Mouse (Mus musculus) naive thymus-derived CD4-positive, alpha-beta T cell, adult 2 months (primary cell): ENCODE measurements around the gene Tbxas1.

Experiments
- DNase-seq: peaks from one replicate; pipeline ENCODE4 v3.0.0-alpha.2; 2011; ENCODE audit warnings: low read depth

Tbxas1 gene

DNA sequence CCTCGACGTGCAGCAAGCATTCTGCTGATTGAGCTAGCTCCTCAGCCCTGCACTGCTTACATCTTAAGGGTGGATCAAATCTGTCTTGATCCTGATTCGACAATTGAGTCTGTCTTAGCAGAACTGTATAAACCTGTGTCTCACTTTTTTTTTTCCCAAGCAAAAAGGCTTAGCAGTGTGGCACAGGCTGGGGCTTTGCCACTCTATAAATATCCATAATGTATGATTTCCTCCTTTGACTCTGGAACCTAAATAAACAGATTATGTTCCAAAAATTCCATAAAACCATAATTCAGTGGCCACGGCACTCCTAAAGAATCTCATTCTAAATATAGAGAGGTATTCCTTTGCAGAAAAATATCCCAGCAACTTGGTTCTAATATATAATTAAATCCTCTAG lies 122.6 kb downstream of the Tbxas1 start:
- no peak for DNase-seq

DNA sequence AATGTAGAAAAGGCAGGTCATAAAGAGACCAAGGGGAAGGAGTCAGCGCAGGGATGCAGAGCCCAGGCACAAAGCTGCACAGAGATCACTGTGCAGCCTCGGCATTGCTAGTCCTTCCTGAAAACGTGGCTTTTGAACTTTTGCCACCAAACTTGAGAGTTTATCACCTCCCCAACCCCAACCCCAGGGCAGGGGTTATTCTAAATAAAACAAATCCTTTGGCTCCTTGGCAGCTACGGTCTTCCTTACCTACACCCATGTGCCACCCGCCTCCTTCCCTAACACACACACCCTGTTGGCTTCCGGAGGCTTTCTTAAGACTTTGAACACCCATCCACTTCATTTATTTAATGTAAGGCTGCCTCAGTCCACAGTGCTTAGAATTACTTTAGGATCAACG lies 127.9 kb downstream of the Tbxas1 start:
- no peak for DNase-seq

GRCm38 (mm10) chr6:39004003-39004473 lies 128.8 kb downstream of the Tbxas1 start:
- no peak for DNase-seq

GRCm38 (mm10) chr6:39005267-39005944 lies 130.2 kb downstream of the Tbxas1 start:
- DNase-seq: no peak

- no peak for DNase-seq
Measured at GRCm38 (mm10) chr6:39005945-39006572, 130.9 kb downstream of the Tbxas1 start.

DNA sequence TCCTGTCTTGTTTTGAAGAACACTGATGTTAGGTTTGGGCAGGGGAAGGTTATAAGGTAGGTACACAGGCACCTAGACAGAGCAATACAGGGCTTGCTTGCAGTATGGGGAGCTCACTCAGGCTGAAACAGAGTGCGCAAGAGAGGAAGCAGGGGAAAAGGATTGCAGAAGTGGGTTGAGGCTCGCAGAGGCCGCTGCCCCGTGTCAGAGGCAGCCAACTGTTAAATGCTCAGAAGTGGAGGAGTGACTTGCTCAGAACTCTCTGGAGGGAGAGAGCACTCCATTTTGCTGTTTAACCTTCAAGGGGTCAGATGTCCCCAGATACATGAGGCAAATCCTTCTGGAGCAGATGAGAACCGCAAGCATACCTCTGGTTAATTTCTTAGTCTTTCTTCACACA lies 132.0 kb downstream of the Tbxas1 start:
- no peak for DNase-seq

- no peak for DNase-seq
Measured at GRCm38 (mm10) chr6:39008116-39008515, 132.9 kb downstream of the Tbxas1 start.

- no peak for DNase-seq
Measured at GRCm38 (mm10) chr6:39013034-39013832, 138.0 kb downstream of the Tbxas1 start.

DNA sequence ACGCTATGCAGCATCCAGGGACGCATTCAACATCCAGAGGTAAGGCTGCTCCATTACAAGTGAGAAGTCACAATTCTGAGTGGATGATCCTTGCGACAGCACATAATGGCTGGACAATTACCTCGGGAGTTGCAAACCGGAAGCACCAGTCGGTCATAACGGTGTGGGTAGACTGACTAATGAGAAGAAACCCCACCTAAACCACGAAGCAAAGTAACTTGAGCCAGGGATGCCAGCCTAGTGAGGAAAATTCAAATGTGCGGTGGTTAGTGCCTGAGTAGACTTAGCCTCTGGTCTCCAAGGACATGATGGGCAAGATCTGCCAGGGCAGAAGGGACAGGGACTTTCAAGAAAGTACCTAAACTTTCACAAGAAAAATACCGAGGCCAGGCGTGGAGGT lies 142.7 kb downstream of the Tbxas1 start:
- no peak for DNase-seq

DNA sequence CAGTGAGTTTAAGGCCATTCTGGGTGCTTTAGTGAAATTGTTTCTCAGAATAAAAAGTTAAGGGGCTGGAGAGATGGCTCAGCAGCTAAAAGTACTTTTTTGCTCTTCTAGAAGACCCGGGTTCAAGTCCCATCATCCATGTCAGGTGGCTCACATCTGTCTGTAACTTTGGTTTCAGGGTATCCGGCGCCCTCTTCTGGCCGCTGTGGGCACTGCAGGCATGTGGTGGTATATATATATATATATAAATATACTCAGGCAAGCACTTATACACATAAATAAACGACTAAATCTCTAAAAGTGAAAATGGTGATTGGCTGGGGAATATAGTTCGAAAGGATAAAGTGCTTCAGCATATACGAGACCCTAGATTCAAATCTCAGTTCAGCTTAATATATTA lies 143.6 kb downstream of the Tbxas1 start:
- DNase-seq: peak; percentile 7

- no peak for DNase-seq
Measured at GRCm38 (mm10) chr6:39019219-39019618, 144.0 kb downstream of the Tbxas1 start.

DNA sequence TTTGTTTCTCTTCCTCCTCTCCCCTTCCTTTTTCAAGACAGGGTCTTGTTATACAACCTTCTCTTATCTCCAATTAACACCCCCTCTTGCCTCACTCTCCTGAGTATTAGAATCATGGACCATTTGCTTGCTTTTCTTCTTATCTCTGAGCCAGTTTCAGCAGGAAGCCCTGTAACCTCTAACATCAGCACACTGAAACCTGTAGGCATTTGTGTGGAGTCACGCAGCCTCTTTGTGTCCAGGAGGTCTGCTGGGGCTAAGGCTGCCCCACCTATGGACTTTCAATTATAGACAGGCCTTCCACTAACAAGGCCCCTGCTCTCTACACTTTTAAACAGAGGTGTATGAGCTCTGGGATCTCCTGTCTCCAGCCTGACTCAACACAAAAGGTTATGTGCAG lies 146.7 kb downstream of the Tbxas1 start:
- no peak for DNase-seq

DNA sequence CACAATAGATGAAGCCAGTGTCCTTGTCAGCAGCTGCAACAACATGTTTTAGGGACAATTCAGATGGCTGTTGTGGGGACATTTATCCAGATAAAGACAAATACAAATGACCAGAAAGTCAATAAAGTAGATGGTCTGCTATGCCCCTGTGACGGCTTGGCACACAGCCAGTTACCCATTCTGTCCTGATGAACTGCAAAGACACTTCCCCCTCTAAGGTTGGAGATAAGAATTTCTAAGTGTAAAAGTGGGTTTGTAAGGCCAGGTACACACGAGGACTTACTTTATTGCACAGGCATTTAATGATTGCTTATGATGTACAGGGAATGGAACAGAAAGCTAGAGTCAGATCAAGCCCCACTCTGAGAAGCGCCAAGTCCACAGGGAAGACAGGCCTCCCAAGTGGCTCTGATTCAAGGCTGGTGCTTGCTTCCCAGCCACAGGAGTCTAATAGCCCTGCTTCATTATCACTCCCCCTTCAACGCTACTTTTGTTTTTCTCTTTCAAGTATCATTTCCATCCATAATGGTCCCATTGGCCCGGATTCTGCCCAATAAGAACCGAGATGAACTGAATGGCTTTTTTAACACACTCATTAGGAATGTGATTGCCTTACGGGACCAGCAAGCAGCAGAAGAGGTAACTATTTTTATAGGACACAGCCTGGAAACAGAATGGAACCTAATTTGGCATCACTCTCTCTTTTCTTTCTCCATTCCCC lies 147.4 kb downstream of the Tbxas1 start:
- no peak for DNase-seq

DNA sequence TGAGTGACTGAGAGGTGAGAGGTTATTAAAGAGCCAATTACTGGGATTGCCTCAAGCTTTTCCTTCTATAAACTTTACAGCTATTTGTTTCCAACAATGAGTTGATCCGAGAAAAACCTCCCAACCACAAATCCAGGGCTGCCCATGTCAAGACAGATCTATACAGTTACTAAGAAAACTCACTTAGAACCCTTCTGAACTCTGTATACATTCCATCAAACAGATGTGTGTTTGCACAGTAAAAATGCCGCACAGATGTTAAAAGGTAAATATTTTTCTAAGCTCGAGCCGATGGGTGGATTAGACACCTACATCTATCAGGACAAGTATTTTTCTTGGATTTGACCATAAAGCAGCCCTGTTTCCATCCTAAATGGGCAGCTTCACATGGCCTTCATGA lies 149.4 kb downstream of the Tbxas1 start:
- no peak for DNase-seq

DNA sequence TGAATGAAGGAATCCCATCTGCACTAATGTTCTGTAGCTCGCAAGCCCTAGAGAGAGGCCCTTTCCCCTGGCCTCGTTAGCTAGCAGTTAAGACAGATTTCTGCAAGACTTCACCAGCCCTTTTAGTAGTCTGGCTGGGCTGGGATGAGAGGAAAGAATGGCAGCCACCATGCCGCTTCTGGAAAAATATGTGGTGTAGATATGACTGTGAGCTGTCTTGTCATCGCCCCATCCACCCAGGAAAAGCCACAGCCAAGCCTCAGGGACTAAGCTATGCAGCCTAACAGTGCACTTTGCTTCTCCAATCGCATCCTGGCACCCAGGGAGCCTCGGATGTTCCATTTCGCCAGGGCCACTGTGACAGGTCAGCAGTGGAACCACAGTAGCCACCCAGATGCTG lies 149.8 kb downstream of the Tbxas1 start:
- DNase-seq: no peak

DNA sequence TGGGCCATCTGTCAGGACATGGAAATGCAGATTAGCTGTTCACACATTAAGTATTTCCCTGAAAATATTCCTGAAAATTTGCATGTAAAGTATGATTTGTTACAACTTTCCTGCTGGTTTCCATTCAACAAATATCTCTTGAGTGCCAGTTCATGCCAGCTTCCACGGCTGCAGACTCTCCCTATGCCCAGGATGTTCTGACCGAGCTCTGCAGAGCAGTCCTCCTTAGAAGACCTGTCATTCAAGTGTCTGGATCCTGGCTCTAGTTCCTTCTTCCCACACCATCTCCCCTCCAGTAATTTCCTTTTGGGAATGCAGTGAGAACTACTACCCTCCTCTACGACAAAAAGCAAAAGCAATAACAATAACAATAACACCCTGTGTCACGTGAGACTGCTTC lies 155.5 kb downstream of the Tbxas1 start:
- no peak for DNase-seq

GRCm38 (mm10) chr6:39033676-39034075 lies 158.5 kb downstream of the Tbxas1 start:
- no peak for DNase-seq

DNA sequence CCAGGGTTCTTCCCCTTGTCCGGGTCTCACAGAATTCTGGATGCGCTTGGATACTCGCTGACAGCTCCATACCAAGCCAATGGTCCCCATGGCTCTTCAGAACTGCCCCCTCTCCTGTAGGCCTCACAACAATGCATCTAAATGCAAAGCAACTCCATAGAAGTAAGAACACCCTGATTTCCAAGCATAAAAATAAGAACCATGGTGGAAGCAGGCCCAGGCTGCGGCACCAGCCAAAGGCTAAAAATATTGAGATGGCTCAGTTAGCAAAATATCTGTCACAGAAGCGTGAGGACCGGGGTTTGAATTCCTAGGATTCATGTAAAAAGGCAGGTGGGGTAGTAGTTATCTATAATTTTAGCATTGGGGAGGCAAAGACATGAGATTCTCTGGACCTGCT lies 159.8 kb downstream of the Tbxas1 start:
- DNase-seq: no peak

- no peak for DNase-seq
Measured at GRCm38 (mm10) chr6:39036204-39036603, 161.0 kb downstream of the Tbxas1 start.

DNA sequence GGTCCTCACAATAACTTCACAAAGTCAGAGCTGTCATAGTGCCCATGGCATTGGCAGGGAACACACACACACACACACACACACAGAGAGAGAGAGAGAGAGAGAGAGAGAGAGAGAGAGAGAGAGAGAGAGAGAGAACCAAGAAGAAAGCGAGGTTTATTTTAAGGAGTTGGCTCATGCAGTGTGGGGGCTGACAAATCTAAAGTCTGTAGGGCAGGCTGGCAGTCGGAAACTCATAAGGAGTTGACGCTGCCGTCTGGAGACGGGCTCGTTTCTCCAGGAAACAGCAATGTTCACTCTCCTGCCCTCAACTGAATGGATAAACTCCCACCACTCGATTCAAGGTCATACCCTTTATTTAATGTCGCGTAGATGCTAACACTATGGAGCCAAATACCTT lies 165.2 kb downstream of the Tbxas1 start:
- DNase-seq: no peak

DNA sequence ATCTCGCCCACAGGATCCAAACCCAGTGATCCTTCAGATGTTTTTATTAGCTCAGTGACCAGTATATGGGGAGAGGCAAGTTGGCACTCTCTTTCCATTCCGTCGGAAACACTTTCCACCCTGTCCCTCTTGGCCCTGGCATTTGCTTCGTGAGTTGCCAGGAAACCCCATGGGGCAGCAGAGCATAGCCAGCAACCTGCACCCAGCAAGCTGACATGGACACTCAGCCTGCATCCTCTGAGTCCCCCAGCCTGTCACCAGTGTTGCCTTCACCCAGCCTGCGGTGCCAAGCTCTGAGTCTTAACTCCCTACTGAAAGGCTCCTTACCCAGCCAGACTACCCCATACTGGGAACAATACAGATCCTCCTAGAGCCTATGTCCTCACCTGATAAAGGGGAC lies 173.9 kb downstream of the Tbxas1 start:
- no peak for DNase-seq

GRCm38 (mm10) chr6:39050836-39051235 lies 175.6 kb downstream of the Tbxas1 start:
- no peak for DNase-seq
